Mouse (Mus musculus): ENCODE measurements at regions not wholly inside any gene's neighbourhood (a gene's known extent, or its start where the extent isn't known, plus 50 kb on each side); places are given as distances from the start of the nearest gene placed in this dataset.
"Not testable (repeated sequence)": the region's sequence is repeated elsewhere in the genome, so short reads cannot be mapped to it uniquely, and the experiment has no call there.

DNA sequence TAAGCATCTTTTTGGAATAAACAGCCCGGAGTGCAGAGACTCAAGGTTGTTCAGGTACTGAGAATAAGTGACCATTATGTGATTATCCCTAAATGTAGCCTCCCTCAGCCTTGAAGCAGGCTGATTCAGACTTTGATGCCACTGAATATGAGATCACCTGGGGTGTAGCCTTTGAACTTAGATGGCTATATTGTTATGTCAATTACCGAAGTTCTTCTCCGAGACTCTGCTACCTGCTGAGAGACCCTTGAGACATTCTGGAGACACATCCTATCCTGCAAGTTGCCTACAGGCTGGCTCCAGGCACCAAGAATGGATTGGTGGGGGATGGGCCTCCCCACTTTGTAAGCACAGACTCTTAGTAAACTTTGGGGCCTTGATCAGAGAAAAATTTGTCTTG, 85.9 kb upstream of the Thsd7a start:
- not testable (repeated sequence) for H3K36me3 ChIP-seq; H3K4me2 ChIP-seq (replicated peaks); H3K27me3 ChIP-seq; H3K9ac ChIP-seq; H3K4me3 ChIP-seq; H3K9me3 ChIP-seq; H3K27ac ChIP-seq; H3K4me1 ChIP-seq; ATAC-seq (ENCODE audit: low FRiP score, low read depth)
- 55% methylated on average over 3 of the region's 3 CpGs for WGBS

DNA sequence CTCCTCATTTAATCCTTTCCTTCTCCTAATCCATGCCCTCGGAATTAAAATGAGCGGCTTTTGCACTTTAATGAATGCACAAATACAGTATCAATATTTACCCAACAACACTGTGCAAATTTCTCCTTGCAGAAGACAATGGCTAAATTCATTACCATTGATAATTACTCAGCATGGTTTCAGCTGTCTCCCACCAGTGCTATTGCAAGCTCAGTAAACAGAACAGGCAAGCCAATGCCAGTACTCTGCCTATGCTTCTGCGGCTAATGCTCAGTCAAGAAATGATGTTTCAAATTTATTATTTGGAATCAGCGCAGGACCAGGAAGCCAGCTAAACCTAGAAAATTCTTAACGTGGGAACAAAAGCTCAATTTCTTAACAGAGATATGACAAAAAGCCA, 84.1 kb upstream of the Thsd7a start:
- Histone ChIP-seq H3K36me3 (no peaks in the 10 kb centered on the region), H3K9me3 (peaks cover 6% of the 10 kb centered on the region; the same call in 1 of the 2 replicates), H3K27me3 (no peaks in the 10 kb centered on the region), H3K4me1 (0 out of 2 replicates have a peak, but pooled peaks cover 3% of the 10 kb centered on the region), H3K27ac (no peak overlapping the region), H3K9ac (no peak overlapping the region), H3K4me3 (no peak overlapping the region), H3K4me2 (replicated peaks) (no peak overlapping the region)
- 59% methylated on average over 5 of the region's 5 CpGs for WGBS
- no peak for ATAC-seq (ENCODE audit: low FRiP score, low read depth)

DNA sequence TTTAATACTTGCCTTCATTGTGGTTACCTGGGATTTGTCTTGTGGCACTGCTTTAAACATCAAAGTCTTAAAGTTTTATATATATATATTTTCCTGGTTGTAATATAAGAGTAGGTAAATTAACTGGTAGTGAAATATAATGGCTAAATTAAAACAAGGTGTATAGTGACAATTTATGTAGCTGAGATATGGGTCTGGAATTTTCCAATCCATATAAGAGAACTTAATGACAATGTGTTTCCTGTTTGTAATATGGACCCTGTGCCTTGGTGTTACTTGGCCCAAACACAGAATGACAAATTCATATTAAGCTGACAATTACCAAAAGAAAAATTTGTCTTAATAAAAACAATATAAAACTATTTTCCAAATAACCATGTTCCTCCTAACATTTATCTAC, 82.7 kb upstream of the Thsd7a start:
- Histone ChIP-seq H3K9ac (no peak overlapping the region), H3K4me1 (0 out of 2 replicates have a peak, but pooled peaks cover 3% of the 10 kb centered on the region), H3K36me3 (no peaks in the 10 kb centered on the region), H3K4me3 (no peak overlapping the region), H3K4me2 (replicated peaks) (no peak overlapping the region), H3K27me3 (no peaks in the 10 kb centered on the region), H3K9me3 (peaks cover 6% of the 10 kb centered on the region; the same call in 1 of the 2 replicates), H3K27ac (no peak overlapping the region)
- peak; percentile 55; the same call in 1 of the 2 replicates for ATAC-seq (ENCODE audit: low FRiP score, low read depth)

DNA sequence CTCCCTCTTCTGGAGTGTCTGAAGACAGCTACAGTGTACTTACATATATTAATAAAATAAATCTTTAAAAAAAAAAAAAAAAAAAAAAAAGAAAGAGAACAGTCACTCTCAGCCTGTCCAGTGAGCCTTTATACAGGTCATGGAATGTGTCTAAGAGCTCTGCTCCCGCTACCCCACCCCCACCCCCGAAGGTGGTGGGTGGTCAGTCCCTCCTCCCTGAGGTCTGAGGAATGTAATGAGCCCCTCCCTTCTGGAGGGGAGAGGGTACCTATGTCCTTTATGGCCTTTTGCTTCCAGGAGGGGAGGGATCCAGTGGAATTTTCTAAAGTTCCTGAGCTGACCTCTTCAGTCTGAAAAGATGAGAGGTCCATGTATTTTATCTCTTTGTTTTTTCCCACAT, 82.3 kb upstream of the Thsd7a start:
- no peaks in the 10 kb centered on the region for H3K36me3 ChIP-seq
- no peaks in the 10 kb centered on the region for H3K27me3 ChIP-seq
- H3K4me3 ChIP-seq: no peak overlapping the region
- H3K4me1 ChIP-seq: 0 out of 2 replicates have a peak, but pooled peaks cover 3% of the 10 kb centered on the region
- H3K9me3 ChIP-seq: peaks cover 6% of the 10 kb centered on the region; the same call in 1 of the 2 replicates
- ATAC-seq (ENCODE audit: low FRiP score, low read depth): 0 out of 2 replicates have a peak, but pooled peaks have one; percentile 51
- H3K27ac ChIP-seq: no peak overlapping the region
- no peak overlapping the region for H3K4me2 ChIP-seq (replicated peaks)
- WGBS: 21% methylated on average over 2 of the region's 2 CpGs
- H3K9ac ChIP-seq: no peak overlapping the region

DNA sequence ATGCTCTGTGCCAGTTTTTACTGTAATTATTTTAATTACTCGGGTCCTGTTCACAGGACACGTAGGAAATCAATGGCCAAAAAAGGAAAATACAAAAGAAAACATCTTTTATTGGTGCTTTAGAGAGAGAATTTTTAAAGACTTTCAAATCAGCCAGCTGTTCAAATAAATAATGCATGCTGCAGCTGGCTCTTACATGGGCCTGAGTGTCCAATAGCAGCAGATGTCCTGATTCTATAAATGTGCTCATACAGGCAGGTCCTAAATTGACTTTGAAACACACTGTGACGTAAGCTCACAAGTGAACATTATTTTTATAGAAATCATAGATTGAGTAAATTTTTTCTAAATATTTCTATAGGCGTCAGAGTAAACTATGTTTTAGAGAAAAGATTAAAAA, 78.5 kb upstream of the Thsd7a start:
- Histone ChIP-seq H3K9me3 (peaks cover 6% of the 10 kb centered on the region; the same call in 1 of the 2 replicates), H3K4me3 (no peak overlapping the region), H3K27ac (no peak overlapping the region), H3K36me3 (no peaks in the 10 kb centered on the region), H3K4me1 (0 out of 2 replicates have a peak, but pooled peaks cover 6% of the 10 kb centered on the region), H3K9ac (no peak overlapping the region), H3K27me3 (no peaks in the 10 kb centered on the region), H3K4me2 (replicated peaks) (no peak overlapping the region)
- no peak for ATAC-seq (ENCODE audit: low FRiP score, low read depth)
- WGBS: 58% methylated on average over 4 of the region's 4 CpGs

DNA sequence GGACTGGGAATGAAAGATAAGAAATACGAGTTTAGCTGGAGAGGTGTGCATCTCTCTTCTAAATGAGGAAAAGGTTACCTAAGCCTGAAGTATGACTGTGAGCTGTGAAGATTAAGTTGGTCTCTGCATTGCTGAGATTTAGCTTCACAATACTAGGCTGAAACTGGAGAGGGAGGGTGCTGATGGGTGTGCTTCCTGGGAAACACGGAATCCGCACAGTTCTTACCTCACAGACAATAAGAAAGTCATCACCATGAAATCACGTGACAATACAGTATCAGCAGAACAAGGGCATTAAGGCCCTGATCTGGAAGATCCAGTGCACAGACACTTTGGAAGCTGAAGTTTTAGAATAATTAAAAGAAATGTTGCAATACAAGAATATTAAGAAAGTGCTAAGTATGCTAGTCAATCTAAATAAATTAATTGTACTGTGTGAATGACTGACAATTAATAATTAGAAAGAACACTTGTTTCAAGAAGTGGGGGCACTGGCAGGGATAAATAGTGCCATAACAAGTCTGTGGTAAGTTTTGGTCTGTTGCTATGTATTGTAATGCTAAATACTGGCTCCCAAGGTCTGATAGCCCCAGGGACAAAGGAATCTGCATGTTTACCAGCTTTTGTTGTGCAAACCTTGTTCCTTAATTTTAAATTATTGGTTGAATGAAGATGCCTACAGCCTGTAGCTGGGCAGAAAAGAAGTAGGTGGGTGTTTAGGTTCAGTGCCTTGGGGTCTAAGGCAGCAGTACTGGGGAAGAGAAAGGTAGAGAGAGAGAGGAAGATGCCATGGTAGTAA, 66.0 kb upstream of the Thsd7a start:
- 71% methylated on average over 4 of the region's 4 CpGs for WGBS
- Histone ChIP-seq H3K27ac (no peak overlapping the region), H3K4me1 (no peaks in the 10 kb centered on the region), H3K4me3 (no peak overlapping the region), H3K4me2 (replicated peaks) (no peak overlapping the region), H3K36me3 (no peaks in the 10 kb centered on the region), H3K27me3 (no peaks in the 10 kb centered on the region), H3K9me3 (no peaks in the 10 kb centered on the region), H3K9ac (no peak overlapping the region)
- ATAC-seq (ENCODE audit: low FRiP score, low read depth): no peak

DNA sequence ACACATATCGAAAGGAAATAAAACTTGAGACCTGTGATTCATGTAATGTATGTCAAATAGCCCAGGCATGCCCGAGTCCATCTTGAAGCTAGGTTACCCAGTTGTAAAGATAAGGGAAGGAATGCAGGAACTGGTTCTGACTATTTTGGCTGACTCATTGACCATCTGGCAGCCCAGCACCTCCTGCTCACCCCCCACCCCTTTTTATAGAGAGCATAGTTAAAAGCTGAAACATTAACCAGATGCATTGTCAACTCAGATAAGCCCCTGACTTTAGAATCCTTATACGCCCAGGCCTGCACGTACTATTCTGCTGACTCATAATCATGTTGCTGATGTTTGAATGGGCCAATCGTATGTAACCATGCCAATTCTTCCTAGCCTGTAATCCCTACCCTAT, 64.6 kb upstream of the Thsd7a start:
- not testable (repeated sequence) for H3K9me3 ChIP-seq; H3K27me3 ChIP-seq; H3K27ac ChIP-seq; H3K4me2 ChIP-seq (replicated peaks); H3K4me1 ChIP-seq; H3K9ac ChIP-seq; ATAC-seq (ENCODE audit: low FRiP score, low read depth); H3K4me3 ChIP-seq; H3K36me3 ChIP-seq
- WGBS: 51% methylated on average over 5 of the region's 5 CpGs

DNA sequence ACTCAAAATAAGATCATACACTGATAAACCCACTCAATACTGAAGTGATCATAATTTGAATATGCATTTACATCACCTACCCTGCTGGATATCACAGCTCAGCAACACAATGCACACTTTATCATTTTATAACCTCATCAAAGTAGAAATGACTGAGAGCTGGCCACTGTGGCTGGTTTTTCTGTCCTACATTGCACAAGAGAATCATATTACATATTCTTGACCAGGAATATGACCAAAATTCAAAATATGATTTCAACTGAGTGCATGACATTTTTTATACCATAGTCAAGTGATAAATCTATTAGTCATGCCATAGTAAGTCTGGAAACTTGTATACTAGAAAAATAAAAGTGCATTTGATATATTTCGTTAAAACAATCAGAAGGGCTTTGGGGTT, 63.3 kb upstream of the Thsd7a start:
- ATAC-seq (ENCODE audit: low FRiP score, low read depth): no peak
- Histone ChIP-seq H3K4me3 (no peak overlapping the region), H3K36me3 (no peaks in the 10 kb centered on the region), H3K4me1 (no peaks in the 10 kb centered on the region), H3K9me3 (no peaks in the 10 kb centered on the region), H3K27me3 (no peaks in the 10 kb centered on the region), H3K4me2 (replicated peaks) (no peak overlapping the region), H3K9ac (no peak overlapping the region), H3K27ac (no peak overlapping the region)
- whole genome bisulfite sequencing: 93% methylated on average over 1 of the region's 1 CpGs

DNA sequence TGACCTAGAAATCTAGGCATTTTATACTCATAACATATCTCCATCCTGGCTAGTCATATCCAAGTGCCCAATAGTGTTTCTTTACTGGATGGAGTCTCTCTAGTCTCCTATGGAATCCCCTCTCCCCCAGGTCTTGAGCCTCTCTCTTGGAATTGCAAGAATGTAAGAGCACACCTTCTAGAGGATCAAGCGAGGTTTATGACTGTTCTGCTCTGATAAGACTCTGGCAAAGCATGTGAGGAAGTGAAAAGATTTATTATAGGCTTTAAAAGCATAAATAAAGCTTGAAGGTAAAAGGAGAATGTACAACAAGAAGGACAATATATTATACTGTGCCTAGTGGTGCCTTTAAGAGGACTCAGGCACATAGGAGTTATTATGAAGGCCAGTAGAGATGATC, 62.8 kb upstream of the Thsd7a start:
- no peak overlapping the region for H3K9ac ChIP-seq
- no peaks in the 10 kb centered on the region for H3K4me1 ChIP-seq
- no peaks in the 10 kb centered on the region for H3K36me3 ChIP-seq
- 32% methylated on average over 1 of the region's 1 CpGs for WGBS
- no peak overlapping the region for H3K4me2 ChIP-seq (replicated peaks)
- H3K9me3 ChIP-seq: no peaks in the 10 kb centered on the region
- H3K27ac ChIP-seq: no peak overlapping the region
- no peaks in the 10 kb centered on the region for H3K27me3 ChIP-seq
- ATAC-seq (ENCODE audit: low FRiP score, low read depth): no peak
- no peak overlapping the region for H3K4me3 ChIP-seq

DNA sequence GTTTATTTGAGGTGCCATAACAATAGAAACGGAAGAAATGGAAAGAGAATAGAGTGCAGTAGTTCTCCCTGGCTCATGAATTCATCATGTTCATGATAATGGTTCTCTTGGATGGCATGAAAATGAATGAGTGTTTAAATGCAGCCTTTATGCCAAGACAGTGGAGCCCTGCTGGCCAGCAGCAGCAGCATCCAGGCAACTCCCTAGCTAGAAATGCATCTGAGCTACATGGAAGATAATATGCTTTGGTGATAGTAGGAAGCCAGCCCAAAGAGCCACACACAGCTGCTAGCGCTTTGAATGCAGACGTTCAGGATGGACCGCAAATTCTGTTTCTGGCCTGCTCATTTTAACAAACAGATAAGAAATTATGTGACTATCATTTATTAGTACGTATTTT, 60.4 kb upstream of the Thsd7a start:
- Histone ChIP-seq H3K4me1 (no peaks in the 10 kb centered on the region), H3K9ac (no peak overlapping the region), H3K36me3 (no peaks in the 10 kb centered on the region), H3K9me3 (no peaks in the 10 kb centered on the region), H3K4me3 (no peak overlapping the region), H3K4me2 (replicated peaks) (no peak overlapping the region), H3K27ac (no peak overlapping the region), H3K27me3 (no peaks in the 10 kb centered on the region)
- ATAC-seq (ENCODE audit: low FRiP score, low read depth): no peak
- 86% methylated on average over 5 of the region's 5 CpGs for WGBS

All from limb, embryonic 13.5 days (tissue).